Mouse (Mus musculus): ENCODE data around the gene B4galnt4.

B4galnt4 gene

GRCm38 (mm10) chr7:141073782-141074181 lies 12.9 kb downstream of the B4galnt4 start:
- DNase-seq: no peak

DNA sequence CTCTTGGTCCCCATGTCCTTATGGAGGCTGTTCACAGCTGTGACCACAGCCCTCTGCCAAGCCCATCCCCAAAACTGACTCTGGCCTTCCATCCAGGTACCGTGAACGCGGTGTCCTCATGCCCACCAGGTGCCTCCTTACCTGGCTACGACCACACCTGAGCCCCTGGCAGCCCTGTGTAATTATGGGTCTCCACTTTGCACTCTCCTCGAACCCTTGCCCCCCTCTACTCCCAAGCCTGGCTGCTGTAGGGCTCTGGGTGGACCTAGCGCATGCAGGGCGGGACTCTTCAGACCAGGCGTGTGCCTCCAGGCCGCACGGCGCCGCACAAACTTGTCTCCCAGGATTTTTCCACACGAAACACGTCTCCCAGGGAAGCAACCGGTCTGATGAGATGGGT lies 16.9 kb downstream of the B4galnt4 start, which contains the start of gene Pkp3:
TSS of gene Pkp3 (plus strand) at position 378 of the 400 bp plus-strand sequence.
- no peak for DNase-seq

DNA sequence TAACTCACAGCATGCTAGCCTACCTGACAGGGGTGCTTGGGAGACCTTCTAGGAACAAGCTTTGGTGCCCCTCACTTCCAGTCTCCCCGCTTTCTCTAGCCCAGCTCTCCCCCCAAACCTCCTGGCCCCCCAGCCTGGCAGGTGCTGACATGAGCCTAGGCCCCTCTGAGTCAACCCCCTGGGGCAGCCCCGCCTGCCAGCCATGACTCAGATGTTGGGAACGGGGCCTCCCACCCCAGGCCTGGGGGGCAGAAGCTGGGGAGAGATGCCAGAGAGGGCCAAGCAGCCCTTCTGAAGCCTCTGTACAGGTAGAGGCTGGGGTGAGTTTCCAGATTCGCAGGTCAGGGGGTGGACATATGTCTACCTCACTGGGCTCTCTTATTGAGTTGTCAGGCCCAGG lies 18.0 kb downstream of the B4galnt4 start:
- no peak for DNase-seq

DNA sequence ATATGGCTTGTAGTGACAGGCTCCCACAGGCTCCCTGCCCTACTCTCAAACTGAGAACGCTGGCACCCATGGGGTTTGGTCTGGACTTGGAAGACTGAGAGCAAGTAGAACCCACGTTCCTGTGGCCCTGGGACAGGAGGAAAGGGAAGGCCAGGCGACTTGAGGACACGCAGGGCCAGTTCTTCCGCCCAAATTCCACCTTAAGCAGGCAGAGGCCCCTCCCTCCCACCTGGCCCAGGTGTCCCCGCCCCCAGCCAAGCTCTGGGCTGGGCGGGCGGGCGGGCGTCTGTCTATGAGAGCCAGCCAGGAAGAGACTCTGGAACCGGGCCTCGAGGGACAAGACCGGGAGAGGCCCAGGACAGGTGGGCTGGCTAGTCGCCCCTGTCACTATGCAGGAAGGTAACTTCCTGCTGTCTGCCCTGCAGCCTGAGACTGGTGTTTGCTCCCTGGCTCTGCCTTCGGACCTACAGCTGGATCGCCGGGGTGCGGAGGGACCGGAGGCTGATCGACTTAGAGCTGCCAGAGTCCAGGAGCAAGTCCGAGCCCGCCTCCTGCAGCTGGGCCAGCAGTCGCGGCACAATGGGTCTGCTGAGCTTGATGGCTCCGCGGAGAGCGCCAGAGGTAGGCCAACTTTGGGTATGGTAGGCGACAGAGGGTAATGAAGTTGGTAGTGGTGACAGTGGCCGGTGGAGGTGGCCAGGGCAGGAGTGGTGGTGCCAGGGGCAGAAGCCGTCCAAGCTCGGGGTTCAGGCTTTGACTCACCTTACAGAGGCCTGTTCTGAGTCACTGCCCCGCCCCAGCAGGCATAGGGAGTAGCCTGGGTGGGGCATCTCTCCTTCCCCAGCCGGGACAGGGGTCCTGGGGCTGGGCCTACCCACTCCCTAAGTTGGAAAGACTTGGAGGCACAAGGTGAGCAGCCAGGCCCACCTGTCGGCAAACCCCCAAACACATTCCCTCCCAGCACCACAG lies 18.9 kb downstream of the B4galnt4 start:
- DNase-seq: peak; percentile 75

DNA sequence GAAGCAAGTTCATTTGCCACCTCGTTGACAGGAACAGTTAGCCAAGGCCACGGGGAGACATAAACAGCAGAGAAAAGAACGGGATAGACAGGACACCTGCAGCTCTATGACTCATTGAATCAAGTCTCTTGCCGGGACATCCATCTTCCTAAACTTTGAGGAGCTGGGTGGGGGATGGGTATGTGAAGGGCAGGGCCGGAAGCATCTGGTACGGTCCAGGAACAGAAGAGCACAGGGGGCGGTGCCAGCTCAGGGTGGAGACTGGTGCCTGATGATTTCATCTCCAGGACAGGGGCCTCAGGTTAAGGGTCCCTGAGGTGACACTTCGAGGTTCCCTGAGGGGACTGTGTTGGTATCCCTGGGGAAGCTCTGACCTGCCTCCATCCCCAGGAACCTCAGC lies 27.0 kb downstream of the B4galnt4 start:
- DNase-seq: peak; percentile 39

GRCm38 (mm10) chr7:141088473-141088872 lies 27.6 kb downstream of the B4galnt4 start:
- no peak for DNase-seq

DNA sequence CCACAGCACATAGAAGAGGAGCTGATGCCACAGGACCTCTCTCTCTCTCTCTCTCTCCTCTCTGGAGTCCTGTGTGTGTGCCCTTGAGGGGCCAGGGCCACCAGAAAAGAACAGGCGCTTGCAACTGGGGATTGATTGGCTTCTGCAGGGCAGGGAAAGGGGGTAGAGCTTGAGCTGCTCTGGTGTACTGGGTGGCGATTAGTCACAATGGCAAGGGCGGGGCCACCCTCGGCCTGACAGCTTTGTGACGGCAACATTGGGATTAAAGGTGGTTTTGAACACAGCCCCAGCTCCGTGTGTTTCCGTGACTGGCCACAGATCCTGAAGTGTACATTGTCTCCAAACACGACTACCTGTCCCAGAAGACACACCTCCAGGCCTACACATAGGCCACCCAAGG lies 29.3 kb downstream of the B4galnt4 start:
- no peak for DNase-seq

- peak; percentile 97 for DNase-seq
These were observed 31.3 kb downstream of the B4galnt4 start for GRCm38 (mm10) chr7:141092051-141092735.

DNA sequence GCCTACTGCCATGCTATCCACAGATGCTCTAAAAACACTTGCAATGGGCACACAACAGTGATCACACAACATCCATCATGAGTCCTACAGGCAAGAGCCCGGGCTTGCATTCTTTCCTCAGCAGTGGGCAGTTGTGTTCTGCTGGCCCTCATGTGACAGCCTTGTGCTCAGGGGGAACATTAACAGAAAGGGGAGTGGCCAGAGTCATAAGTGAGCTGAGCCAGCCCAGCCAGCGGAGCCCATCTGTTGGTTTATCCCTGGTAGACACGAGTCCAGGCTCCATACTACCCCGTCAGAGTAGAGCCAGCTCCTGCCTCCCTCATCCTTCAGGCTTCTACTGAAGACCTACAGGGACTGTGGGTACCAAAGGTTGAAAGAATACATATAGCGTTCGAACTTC lies 33.0 kb downstream of the B4galnt4 start:
- DNase-seq: no peak

GRCm38 (mm10) chr7:141094487-141095205 lies 33.7 kb downstream of the B4galnt4 start:
- DNase-seq: no peak

DNA sequence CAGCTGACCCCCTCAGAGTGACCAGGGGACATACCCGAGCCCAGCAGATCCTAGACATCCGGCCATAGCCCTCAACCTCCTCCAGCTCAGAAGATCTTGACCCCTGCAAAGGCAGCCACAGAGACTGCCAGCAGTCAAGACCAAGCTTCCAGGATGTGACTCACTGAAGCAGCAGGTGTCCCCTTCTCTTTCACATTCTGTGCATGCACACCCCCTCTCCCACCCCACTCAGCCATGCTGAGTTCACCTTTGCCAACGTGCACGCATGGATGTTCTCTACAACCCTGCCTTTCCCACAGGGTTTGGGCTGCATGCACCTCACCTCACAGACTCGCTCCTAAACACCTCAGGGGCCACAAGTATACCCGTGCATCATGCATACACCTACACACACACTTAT lies 35.1 kb downstream of the B4galnt4 start:
- no peak for DNase-seq

- peak; percentile 89 for DNase-seq
These were observed 35.7 kb downstream of the B4galnt4 start for GRCm38 (mm10) chr7:141096649-141097056.

DNA sequence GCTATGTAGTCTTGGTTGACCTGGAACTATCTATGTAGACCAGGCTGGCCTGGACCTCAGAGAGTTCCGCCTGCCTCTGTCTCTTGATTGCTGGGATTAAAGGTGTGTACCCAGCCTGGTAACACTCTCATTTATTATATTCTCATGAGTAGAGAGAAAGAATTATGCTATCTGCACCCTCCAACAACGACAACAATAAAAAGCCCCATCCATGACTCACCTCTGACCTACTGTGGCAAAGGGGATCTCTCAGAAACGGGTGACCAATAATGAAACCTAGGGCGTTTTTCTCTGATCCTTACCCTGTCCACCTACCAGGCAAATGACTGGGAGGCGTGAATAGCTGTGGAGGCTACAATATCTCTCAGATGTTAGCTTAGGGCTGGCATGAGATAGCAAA lies 36.3 kb downstream of the B4galnt4 start:
- no peak for DNase-seq

- DNase-seq: peak; percentile 72
These were observed 39.2 kb downstream of the B4galnt4 start, which contains the start of gene Sigirr for GRCm38 (mm10) chr7:141099911-141100691. TSS of gene Sigirr (minus strand) at chr7:141100572.

DNA sequence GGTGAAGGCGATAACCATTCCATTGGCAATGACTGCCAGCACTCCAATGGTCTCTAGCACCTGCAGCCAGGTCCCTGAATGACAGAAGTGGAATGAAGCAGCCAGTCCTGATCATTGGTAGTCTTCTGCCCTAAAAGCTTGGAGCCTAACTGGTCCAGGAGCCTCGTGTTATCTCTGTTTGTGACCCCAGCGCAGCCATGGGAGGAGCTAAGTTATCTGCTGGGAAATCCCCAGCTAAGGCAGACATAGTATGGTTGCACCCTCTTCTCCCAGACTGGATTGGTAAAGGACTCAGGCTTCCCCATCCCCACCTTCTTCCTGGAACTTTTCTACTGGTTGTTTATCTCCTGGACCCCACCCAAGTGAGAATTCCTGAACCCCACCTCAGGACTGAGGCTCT lies 42.3 kb downstream of the B4galnt4 start:
- no peak for DNase-seq

GRCm38 (mm10) chr7:141115874-141116273 lies 55.0 kb downstream of the B4galnt4 start:
- no peak for DNase-seq

DNA sequence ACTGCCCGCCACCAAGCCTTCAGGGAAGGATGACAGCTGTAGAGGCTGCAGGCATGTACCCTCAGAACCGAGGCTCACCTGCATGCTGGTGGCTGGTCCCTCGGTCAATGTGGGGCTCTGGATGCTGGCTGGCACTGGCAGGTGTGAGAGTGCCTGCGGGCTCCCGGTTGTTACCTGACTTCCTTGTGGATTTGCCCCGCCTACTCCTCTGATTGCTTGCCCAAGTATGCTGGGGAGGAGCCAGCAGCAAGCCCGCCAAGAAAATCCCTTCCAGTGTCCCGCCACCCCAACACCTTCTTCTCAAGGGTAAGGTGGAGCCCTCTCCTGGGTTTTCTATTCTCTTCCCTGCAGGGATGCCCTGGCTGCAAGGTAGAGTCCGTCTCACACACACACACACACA lies 56.7 kb downstream of the B4galnt4 start, which contains the start of gene Ano9:
TSS of gene Ano9 (minus strand) at position 171 of the 400 bp plus-strand sequence.
- DNase-seq: peak; percentile 61

- DNase-seq: no peak
These were observed 58.6 kb downstream of the B4galnt4 start for GRCm38 (mm10) chr7:141119487-141119886.

DNA sequence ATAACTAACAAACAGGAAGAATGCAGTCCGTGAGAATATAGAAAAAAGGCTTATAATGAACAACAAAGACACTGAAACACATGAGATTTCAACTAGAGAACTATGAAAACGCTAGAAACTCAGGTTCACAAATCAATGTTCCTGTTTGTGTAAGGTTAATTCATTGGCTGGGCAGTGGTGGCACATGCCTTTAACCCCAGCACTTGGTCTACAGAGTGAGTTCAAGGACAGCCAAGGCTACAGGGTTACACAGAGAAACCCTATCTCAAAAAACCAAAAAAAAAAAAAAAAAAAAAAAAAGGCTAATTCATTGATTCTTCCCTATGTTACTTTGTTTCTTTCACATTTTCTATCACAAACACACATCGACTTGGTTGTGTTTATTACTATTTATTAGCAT lies 59.7 kb downstream of the B4galnt4 start:
- DNase-seq: no peak

- peak; percentile 41 for DNase-seq
These were observed 60.2 kb downstream of the B4galnt4 start for GRCm38 (mm10) chr7:141121051-141121531.
